Mouse (Mus musculus): ENCODE results near the gene Hoxd13.

GRCm38 (mm10) chr2:74659507-74660005, 8.6 kb upstream of the Hoxd13 start, which contains the start of gene Evx2:
- TF ChIP-seq CTCF (IDR thresholded peaks at IDR 0.05; ENCODE audit: low read depth): no peak
- TF ChIP-seq EP300 (IDR thresholded peaks at IDR 0.05; ENCODE audit: low read depth): no peak

Data from liver, postnatal 0 days (tissue).